Mouse (Mus musculus) A20 (cell line): ENCODE data around the gene Usp8.

Source experiments
- DNase-seq: peaks from one replicate; pipeline ENCODE4 v3.0.0-alpha.2; 2011; ENCODE audit warnings: low read depth, low spot score

Gene Usp8

DNA sequence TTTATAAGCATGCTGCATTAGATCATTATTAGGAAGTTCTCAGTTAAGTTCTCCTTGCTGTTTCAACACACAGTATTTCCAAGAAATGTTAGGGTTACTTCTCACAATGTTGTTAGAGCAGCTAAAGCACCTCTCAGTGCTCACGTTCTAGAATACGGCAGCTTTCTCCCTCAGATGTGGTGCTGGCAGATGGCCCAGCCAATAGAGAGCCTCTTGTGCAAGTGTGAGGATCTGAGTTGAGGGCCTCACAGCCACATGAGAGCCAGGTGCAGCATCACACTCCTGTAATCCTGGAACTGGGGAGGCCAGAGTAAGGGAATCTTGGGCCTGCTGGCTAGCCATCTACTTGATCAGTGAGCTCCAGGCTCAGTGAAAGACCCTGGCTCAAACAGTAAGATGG lies 33.2 kb downstream of the Usp8 start:
- no peak for DNase-seq

DNA sequence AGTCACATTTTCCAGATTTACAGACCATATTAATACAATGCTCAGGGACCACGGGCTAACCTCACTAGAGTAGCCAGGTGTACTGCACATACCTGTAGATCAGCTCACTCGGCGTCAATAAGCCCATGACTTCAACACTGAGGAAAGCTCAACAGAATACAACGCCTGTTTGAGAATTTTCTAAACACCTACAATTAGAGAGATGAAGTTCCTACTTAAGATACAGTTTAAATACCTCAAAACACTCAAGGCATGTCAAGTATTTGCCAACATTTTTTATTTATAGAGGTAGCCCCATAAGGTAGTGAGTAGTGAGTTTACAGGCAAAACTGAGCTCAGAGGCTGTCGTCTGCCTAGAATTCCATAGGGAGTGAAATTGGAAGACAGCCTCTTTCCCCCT lies 36.3 kb downstream of the Usp8 start:
- DNase-seq, result no peak

DNA sequence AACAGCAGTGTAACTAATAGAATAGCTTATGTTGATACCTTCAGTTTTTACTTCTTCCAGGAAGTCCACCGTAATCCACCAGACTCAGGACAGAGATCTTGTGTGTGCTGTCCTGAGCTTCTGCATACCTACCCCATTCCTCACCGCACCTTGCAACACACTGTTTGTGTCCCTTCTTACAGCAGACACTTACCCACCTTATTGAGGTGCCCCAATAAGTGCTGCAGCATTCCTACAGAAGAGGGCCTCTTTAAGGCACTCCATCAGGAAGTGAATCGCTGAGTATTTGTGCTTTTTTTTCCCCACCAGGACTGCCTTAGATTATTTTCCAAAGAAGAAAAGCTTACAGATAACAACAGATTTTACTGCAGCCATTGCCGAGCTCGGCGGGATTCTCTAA lies 48.5 kb downstream of the Usp8 start:
- DNase-seq, result no peak

DNA sequence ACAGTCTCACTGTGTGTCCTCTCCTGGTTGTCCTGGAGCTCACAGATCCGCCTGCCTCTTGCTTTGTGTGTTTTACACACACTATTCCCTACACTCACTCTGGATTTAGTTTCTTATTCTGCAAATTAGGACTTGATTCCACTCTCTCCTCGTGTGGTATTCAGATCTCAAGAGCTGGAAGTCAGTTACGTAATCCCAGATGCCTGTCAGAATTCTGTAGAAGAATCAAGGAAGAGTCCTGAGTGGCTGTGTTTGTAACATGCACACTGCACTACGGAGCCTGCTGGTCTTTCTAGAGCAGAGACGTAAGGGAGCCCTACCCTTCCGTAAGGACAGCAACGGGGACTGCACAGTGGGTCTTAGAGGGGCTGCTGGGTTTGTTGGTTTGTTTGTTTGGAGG lies 52.2 kb downstream of the Usp8 start:
- no peak for DNase-seq

DNA sequence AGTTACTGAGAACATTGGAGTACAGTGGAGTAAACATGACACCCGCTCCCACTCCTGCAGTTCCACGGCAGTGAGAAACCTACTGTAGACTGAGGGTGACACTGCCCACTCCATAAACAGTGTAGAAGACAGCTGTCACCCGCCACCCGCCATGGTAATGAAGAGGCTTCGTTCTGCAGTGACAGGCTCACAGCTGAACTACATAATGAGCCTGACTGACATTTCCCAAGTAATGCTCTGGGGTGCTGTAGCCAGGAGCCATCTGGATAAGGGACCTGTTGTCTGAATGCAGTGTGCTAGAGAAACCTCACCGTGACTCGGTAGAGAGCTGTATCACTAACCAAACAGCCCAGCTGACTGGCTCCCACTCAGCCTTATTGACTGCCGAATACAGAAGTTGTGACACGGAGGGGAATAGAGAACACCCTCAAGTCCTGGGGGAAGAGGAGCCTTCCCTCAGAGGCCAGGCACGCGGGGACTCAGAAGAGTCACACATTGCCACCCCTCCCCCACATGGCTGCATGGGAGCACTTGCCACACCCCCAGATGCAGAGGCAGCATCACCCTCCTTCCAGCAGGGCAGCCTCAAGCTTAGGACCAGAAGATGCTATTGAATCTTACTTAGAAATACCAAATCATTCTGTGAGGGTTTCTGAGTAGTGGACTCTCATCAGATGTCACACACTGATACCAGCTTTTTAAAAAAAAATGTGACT lies 58.9 kb downstream of the Usp8 start:
- DNase-seq, result no peak

DNA sequence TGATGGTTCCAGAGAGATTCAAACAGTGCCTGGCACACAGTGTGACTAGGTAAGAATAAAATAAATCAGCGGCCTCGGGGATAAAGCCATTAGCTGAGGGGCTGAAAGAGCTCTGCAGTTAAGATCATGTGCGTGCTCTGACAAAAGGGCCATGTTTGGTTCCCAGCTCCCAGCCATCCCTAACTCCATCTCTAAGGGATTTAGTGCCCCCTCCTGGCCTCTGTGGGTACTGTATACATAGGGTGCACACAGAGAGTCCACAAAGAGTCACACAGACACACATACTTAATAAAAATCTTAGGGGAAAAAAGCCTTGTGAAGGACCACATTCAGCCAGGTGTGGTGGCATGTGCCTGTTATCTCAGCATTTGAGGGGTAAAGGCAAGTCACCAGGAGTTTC lies 60.5 kb downstream of the Usp8 start:
- DNase-seq, result peak; percentile 24

DNA sequence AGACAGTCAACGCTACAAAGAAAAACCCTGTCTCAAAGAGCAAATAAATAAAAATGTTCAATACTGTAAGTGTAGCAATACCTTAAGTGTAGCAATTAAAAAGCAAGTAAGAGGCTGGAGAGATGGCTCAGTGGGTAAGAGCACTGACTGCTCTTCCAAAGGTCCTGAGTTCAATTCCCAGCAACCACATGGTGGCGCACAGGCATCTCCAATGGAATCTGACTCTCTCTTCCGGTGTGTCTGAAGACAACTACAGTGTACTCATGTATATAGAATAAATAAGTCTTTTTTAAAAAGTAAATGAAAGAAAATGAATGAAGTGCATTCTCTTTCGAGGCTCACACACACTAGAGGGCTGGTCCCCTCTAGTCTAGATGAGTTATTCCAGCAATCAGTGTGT lies 61.1 kb downstream of the Usp8 start:
- peak; percentile 23 for DNase-seq

- DNase-seq, result no peak
Measured at GRCm38 (mm10) chr2:126769431-126770181, 62.5 kb downstream of the Usp8 start.

GRCm38 (mm10) chr2:126772217-126772616 lies 65.1 kb downstream of the Usp8 start:
- DNase-seq, result no peak

DNA sequence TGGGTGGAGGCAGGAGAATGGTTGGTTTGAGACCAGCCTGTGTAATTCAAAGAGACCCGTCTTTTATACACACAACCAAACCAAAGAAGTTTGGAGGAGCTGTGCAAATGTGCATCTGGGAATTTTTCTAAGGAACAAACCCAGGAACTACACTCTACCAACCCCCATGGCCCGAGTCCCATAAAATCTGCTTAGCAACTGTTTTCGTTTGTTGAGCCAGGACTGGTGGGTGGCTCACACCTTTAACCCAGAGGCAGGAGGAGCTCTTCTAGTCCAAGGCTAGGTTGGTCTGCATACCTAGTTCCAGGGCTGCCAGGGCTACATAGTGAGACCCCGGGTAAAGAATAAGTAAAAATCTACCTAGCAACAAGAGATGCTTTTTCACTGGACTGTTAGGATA lies 68.8 kb downstream of the Usp8 start:
- DNase-seq, result no peak

GRCm38 (mm10) chr2:126776416-126776815 lies 69.3 kb downstream of the Usp8 start:
- DNase-seq, result no peak

DNA sequence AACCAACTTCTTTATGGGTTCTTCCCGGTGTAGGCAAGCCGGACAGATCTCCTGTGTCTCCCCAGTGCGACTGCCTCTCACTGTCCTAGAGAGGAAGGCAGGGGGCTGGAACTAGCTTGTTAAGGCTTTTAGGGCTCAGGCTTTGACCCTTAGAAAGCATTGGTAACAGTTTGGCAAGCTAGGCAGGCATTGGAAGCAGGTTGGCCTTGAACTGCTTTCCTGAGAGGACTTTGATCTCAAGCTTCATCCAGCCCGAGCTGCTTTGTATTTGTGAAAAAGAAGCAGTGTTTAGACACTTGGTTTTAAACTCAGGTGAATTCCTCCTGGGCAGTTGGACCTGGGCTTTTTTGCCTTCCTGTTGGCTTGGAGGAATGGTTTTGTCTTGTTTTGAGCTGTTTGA lies 71.7 kb downstream of the Usp8 start:
- DNase-seq, result no peak

DNA sequence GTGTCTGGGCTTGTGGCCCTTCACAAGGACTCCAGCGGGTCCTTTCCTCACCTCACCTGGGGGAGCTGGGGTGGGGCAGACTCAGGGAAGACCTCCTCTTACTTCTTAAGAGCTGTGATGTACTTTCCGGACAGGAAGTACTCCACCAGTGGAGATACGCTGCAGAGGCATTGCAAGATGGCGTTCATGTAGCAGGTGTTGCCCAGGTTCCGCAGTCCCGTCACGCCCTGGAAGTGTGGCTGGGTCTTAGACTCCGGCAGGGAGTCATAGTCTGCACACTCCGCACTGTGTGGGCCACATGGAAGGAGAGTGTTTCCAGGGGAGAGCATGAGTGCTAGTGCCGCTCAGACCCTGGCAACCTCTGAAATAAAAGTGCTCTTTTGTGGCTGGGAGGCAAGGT lies 73.2 kb downstream of the Usp8 start:
- no peak for DNase-seq

- no peak for DNase-seq
Measured at GRCm38 (mm10) chr2:126781478-126781877, 74.3 kb downstream of the Usp8 start.

- DNase-seq, result peak; percentile 45
Measured at GRCm38 (mm10) chr2:126782433-126782832, 75.3 kb downstream of the Usp8 start.

GRCm38 (mm10) chr2:126783370-126783769 lies 76.2 kb downstream of the Usp8 start, which contains the start of gene Usp50:
Usp50 (minus strand) TSS chr2:126783470.
- DNase-seq, result no peak

GRCm38 (mm10) chr2:126787721-126788342 lies 80.7 kb downstream of the Usp8 start:
- DNase-seq, result no peak

DNA sequence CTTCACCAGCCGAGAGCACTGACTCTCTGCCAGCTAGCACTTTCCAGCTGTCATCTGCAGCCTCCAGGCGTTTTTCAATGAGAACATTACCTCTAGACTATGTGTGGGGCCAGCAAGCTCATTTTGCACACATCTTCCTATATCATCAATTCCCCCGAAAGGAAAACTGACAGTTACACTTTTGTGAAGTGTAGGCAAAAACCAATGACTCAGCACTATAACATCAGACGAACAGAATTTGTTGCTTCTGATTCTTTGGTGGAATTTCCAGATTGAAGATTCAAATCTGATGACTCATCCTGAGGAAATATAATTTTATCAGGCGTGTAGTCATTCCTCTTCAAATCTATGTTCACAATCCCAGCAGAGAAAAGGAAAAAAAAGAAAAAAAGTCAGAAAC lies 85.5 kb downstream of the Usp8 start:
- DNase-seq, result no peak

DNA sequence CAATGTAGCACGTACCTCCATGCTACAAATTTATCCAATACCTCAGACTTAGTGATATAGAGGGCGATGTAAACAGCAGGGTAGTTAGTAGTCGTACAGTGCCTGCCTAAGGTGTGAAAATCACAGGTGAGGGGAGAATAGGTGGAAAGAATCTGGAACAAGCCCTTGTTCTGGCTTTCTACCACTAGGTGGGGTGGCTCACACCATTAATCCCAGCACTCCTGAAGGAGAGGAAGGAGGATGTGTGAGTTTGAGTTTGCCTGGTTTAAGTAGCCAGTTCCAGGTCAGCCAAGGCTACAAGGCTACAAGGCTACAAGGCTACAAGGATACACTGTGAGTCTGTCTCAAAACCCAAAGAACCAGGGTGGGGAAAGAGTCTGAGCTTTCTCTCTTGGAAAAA lies 88.6 kb downstream of the Usp8 start:
- no peak for DNase-seq

DNA sequence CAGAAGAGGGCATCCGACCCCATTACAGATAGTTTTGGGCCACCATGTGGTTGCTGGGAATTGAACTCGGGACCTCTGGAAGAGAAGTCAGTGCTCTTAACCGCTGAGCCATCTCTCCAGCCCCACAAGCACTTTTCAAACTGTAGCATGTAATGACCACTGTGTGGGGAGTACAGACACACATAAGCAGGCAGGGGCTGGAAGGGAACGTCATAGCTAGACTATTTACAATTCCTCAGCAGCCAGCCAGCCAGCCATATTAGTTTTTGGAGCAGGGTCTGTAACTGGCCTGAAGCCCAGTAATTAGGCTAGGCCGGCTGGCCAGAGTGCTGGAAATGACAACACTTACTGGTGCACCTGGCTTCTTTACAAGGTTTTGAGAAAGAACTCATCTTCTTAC lies 91.3 kb downstream of the Usp8 start:
- DNase-seq, result no peak

DNA sequence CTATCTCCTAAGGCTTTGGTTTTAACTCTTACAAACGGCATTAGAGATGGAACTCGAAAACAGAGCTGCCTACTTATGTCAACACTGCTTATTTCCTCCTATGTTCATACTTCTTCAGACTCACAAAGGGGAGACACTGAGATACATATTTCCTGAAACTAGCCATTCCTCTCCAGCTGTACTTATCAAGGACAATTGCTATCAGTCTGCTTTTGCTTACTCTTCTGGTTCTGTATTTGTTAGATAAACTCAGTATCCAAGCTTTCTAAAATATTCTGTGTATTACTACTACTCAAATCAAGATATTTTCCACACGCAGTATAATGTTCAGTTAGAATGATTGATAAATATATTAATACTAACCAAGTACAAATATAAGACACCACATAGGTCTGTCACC lies 94.9 kb downstream of the Usp8 start:
- no peak for DNase-seq
